Mouse (Mus musculus) adrenal gland, adult 8-10 months (tissue): ENCODE measurements at regions not wholly inside any gene's neighbourhood (a gene's known extent, or its start where the extent isn't known, plus 50 kb on each side); places are given as distances from the start of the nearest gene placed in this dataset.

ENCODE experiments used
- DNase-seq: peaks from one replicate; pipeline ENCODE4 v3.0.0; 2022
- microRNA-seq, 2 experiments: library from miRNA; unstranded; fragments of <30 nt; microRNA quantifications; one replicate each; pipeline ENCODE4 v1.2.0; 2022

GRCm38 (mm10) chr4:67673961-67674360 is 846.6 kb downstream of the Tlr4 start:
- DNase-seq = no peak

GRCm38 (mm10) chr4:67677589-67677988 is 850.2 kb downstream of the Tlr4 start:
- DNase-seq = no peak

GRCm38 (mm10) chr4:67698438-67698837 is 871.1 kb downstream of the Tlr4 start:
- DNase-seq = no peak

Small RNA genes lying in the stretch of these regions (microRNA-seq; reads per million reads assigned to microRNA genes)
- 0 reads per million in 2 experiments for gene Gm44497
